Mouse (Mus musculus): ENCODE measurements around the gene Arhgef12. TPM values are rescaled to one million over a fixed set of nuclear protein-coding genes. Genes with fewer than 3 reads are reported as not detected.

Gene Arhgef12
- polyA plus RNA-seq, 1 experiment from 2014 or later, result 9.2 TPM

GRCm38 (mm10) chr9:43038466-43038865 is 68.6 kb downstream of the Arhgef12 start:
- H3K27me3 ChIP-seq (ENCODE audit: control insufficient read depth, insufficient read depth, low read length), result no peaks in the 10 kb centered on the region
- no peak overlapping the region for H3K27ac ChIP-seq (ENCODE audit: low read depth, low read length)
- no peaks in the 10 kb centered on the region for H3K36me3 ChIP-seq (ENCODE audit: control insufficient read depth, insufficient read depth, low read length)
- no peaks in the 10 kb centered on the region for H3K4me1 ChIP-seq (ENCODE audit: control insufficient read depth, insufficient read depth, low read length)
- peak; percentile 61 for DNase-seq (ENCODE audit: low spot score, missing footprints)
- no peak overlapping the region for H3K9ac ChIP-seq (ENCODE audit: low read length)
- no peaks in the 10 kb centered on the region for H3K9me3 ChIP-seq (ENCODE audit: control insufficient read depth, low read length)
- no peak overlapping the region for H3K4me2 ChIP-seq
- H3K4me3 ChIP-seq (ENCODE audit: low read depth, low read length), result no peak overlapping the region
- no peak for ATAC-seq (ENCODE audit: low FRiP score)
- 89% methylated on average over 8 of the region's 8 CpGs for WGBS

- WGBS, result 62% methylated on average over 4 of the region's 4 CpGs
- no peak overlapping the region for H3K4me2 ChIP-seq
- H3K27me3 ChIP-seq (ENCODE audit: control insufficient read depth, insufficient read depth, low read length), result no peaks in the 10 kb centered on the region
- no peak overlapping the region for H3K9ac ChIP-seq (ENCODE audit: low read length)
- no peaks in the 10 kb centered on the region for H3K9me3 ChIP-seq (ENCODE audit: control insufficient read depth, low read length)
- ATAC-seq (ENCODE audit: low FRiP score) (no peak), DNase-seq (ENCODE audit: low spot score, missing footprints) (peak; percentile 69)
- H3K27ac ChIP-seq (ENCODE audit: low read depth, low read length), result no peak overlapping the region
- no peaks in the 10 kb centered on the region for H3K36me3 ChIP-seq (ENCODE audit: control insufficient read depth, insufficient read depth, low read length)
- H3K4me1 ChIP-seq (ENCODE audit: control insufficient read depth, insufficient read depth, low read length), result no peaks in the 10 kb centered on the region
- no peak overlapping the region for H3K4me3 ChIP-seq (ENCODE audit: low read depth, low read length)
These were observed 71.8 kb downstream of the Arhgef12 start for GRCm38 (mm10) chr9:43035208-43035607.

- H3K27me3 ChIP-seq (ENCODE audit: control insufficient read depth, insufficient read depth, low read length), result no peaks in the 10 kb centered on the region
- H3K27ac ChIP-seq (ENCODE audit: low read depth, low read length), result no peak overlapping the region
- ATAC-seq (ENCODE audit: low FRiP score), result no peak
- DNase-seq (ENCODE audit: low spot score, missing footprints), result no peak
- H3K4me2 ChIP-seq, result no peak overlapping the region
- no peaks in the 10 kb centered on the region for H3K36me3 ChIP-seq (ENCODE audit: control insufficient read depth, insufficient read depth, low read length)
- H3K9ac ChIP-seq (ENCODE audit: low read length), result no peak overlapping the region
- no peaks in the 10 kb centered on the region for H3K4me1 ChIP-seq (ENCODE audit: control insufficient read depth, insufficient read depth, low read length)
- H3K4me3 ChIP-seq (ENCODE audit: low read depth, low read length), result no peak overlapping the region
- H3K9me3 ChIP-seq (ENCODE audit: control insufficient read depth, low read length), result no peaks in the 10 kb centered on the region
These were observed 72.8 kb downstream of the Arhgef12 start for GRCm38 (mm10) chr9:43034273-43034672.

GRCm38 (mm10) chr9:43027757-43028156 is 79.3 kb downstream of the Arhgef12 start:
- Histone ChIP-seq H3K4me3 (ENCODE audit: low read depth, low read length) (no peak overlapping the region), H3K9me3 (ENCODE audit: control insufficient read depth, low read length) (no peaks in the 10 kb centered on the region), H3K9ac (ENCODE audit: low read length) (no peak overlapping the region), H3K27me3 (ENCODE audit: control insufficient read depth, insufficient read depth, low read length) (no peaks in the 10 kb centered on the region), H3K27ac (ENCODE audit: low read depth, low read length) (no peak overlapping the region), H3K4me2 (no peak overlapping the region), H3K4me1 (ENCODE audit: control insufficient read depth, insufficient read depth, low read length) (no peaks in the 10 kb centered on the region), H3K36me3 (ENCODE audit: control insufficient read depth, insufficient read depth, low read length) (no peaks in the 10 kb centered on the region)
- 82% methylated on average over 5 of the region's 5 CpGs for WGBS
- DNase-seq (ENCODE audit: low spot score, missing footprints) (no peak), ATAC-seq (ENCODE audit: low FRiP score) (no peak)

GRCm38 (mm10) chr9:43021515-43022251 is 85.4 kb downstream of the Arhgef12 start:
- WGBS, result 88% methylated on average over 5 of the region's 5 CpGs
- no peak overlapping the region for H3K27ac ChIP-seq (ENCODE audit: low read depth, low read length)
- no peaks in the 10 kb centered on the region for H3K27me3 ChIP-seq (ENCODE audit: control insufficient read depth, insufficient read depth, low read length)
- no peak overlapping the region for H3K4me3 ChIP-seq (ENCODE audit: low read depth, low read length)
- no peaks in the 10 kb centered on the region for H3K9me3 ChIP-seq (ENCODE audit: control insufficient read depth, low read length)
- DNase-seq (ENCODE audit: low spot score, missing footprints) (no peak), ATAC-seq (ENCODE audit: low FRiP score) (no peak)
- no peak overlapping the region for H3K4me2 ChIP-seq
- H3K9ac ChIP-seq (ENCODE audit: low read length), result no peak overlapping the region
- no peaks in the 10 kb centered on the region for H3K4me1 ChIP-seq (ENCODE audit: control insufficient read depth, insufficient read depth, low read length)
- H3K36me3 ChIP-seq (ENCODE audit: control insufficient read depth, insufficient read depth, low read length), result no peaks in the 10 kb centered on the region

DNA sequence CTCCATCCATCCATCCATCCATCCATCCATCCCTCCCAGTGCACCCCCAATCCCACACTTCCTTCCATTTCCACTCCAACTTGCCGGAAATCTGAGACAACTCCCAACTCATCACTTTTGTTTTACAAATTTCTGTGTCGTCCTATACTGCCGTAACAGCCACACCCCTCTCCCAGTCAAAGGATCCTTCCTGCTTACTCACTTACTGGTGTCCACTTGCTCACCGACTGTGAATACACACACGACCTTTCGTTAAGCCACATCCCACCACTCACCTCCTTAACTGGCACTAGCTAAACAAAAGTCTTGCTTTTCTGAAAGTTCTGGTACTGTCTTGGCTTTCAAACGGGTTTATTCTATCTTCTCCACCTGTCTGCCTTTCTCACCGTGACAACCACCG is 87.4 kb downstream of the Arhgef12 start:
- no peak overlapping the region for H3K9ac ChIP-seq (ENCODE audit: low read length)
- ATAC-seq (ENCODE audit: low FRiP score) (no peak), DNase-seq (ENCODE audit: low spot score, missing footprints) (no peak)
- no peaks in the 10 kb centered on the region for H3K27me3 ChIP-seq (ENCODE audit: control insufficient read depth, insufficient read depth, low read length)
- 94% methylated on average over 9 of the region's 9 CpGs for WGBS
- H3K27ac ChIP-seq (ENCODE audit: low read depth, low read length), result no peak overlapping the region
- H3K36me3 ChIP-seq (ENCODE audit: control insufficient read depth, insufficient read depth, low read length), result no peaks in the 10 kb centered on the region
- no peak overlapping the region for H3K4me3 ChIP-seq (ENCODE audit: low read depth, low read length)
- no peaks in the 10 kb centered on the region for H3K4me1 ChIP-seq (ENCODE audit: control insufficient read depth, insufficient read depth, low read length)
- no peak overlapping the region for H3K4me2 ChIP-seq
- no peaks in the 10 kb centered on the region for H3K9me3 ChIP-seq (ENCODE audit: control insufficient read depth, low read length)

- no peak for DNase-seq (ENCODE audit: low spot score, missing footprints)
- Histone ChIP-seq H3K4me2 (no peak overlapping the region), H3K4me3 (ENCODE audit: low read depth, low read length) (no peak overlapping the region), H3K27ac (ENCODE audit: low read depth, low read length) (no peak overlapping the region), H3K9ac (ENCODE audit: low read length) (no peak overlapping the region), H3K27me3 (ENCODE audit: control insufficient read depth, insufficient read depth, low read length) (no peaks in the 10 kb centered on the region), H3K36me3 (ENCODE audit: control insufficient read depth, insufficient read depth, low read length) (no peaks in the 10 kb centered on the region; the same call in 1 of the 2 replicates), H3K4me1 (ENCODE audit: control insufficient read depth, insufficient read depth, low read length) (no peaks in the 10 kb centered on the region), H3K9me3 (ENCODE audit: control insufficient read depth, low read length) (no peaks in the 10 kb centered on the region)
- 94% methylated on average over 5 of the region's 5 CpGs for WGBS
- ATAC-seq (ENCODE audit: low FRiP score), result no peak
These were observed 91.3 kb downstream of the Arhgef12 start for GRCm38 (mm10) chr9:43015786-43016185.

DNA sequence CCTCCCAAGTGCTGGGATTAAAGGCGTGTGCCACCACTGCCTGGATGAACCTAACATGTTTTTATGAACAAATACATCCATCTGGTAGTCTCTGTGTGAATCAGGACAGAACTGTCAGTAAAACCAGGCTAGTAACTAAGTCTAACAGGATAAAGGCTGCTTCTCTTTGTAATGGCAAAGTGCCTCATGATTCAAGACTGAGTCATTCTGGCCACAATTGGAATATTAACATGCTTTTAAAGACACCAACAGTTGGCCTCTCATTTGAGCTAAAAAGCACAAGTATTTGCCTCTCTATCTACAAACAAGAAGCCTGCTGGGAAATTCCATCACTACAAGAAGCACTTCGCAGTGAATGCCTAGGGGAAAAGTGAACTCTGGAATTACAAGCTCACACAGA is 91.7 kb downstream of the Arhgef12 start:
- H3K4me1 ChIP-seq (ENCODE audit: control insufficient read depth, insufficient read depth, low read length), result no peaks in the 10 kb centered on the region
- 92% methylated on average over 2 of the region's 2 CpGs for WGBS
- no peaks in the 10 kb centered on the region; the same call in 1 of the 2 replicates for H3K36me3 ChIP-seq (ENCODE audit: control insufficient read depth, insufficient read depth, low read length)
- no peaks in the 10 kb centered on the region for H3K27me3 ChIP-seq (ENCODE audit: control insufficient read depth, insufficient read depth, low read length)
- H3K4me3 ChIP-seq (ENCODE audit: low read depth, low read length), result no peak overlapping the region
- H3K9me3 ChIP-seq (ENCODE audit: control insufficient read depth, low read length), result no peaks in the 10 kb centered on the region
- DNase-seq (ENCODE audit: low spot score, missing footprints) (no peak), ATAC-seq (ENCODE audit: low FRiP score) (no peak)
- H3K9ac ChIP-seq (ENCODE audit: low read length), result no peak overlapping the region
- H3K4me2 ChIP-seq, result no peak overlapping the region
- H3K27ac ChIP-seq (ENCODE audit: low read depth, low read length), result no peak overlapping the region

DNA sequence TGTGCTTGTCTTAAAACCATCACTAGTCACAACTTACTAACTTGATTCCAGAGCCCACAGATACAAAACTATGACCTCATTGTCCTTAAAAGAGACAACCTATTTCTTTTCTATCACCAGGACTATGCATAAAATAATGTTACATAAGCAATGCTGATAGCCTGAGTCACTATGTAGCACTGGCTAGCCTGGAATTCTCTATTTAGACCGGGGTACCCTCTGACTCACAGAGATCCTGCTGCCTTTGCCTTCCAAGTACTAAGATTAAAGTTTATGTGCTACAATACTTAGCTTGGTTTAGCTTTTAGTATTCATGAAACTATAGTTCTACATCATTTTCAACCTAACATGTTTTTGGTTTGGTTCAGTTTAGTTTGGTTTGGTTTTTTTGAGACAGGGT is 92.2 kb downstream of the Arhgef12 start:
- 94% methylated on average over 1 of the region's 1 CpGs for WGBS
- DNase-seq (ENCODE audit: low spot score, missing footprints), result no peak
- Histone ChIP-seq H3K4me3 (ENCODE audit: low read depth, low read length) (no peak overlapping the region), H3K36me3 (ENCODE audit: control insufficient read depth, insufficient read depth, low read length) (no peaks in the 10 kb centered on the region; the same call in 1 of the 2 replicates), H3K4me1 (ENCODE audit: control insufficient read depth, insufficient read depth, low read length) (no peaks in the 10 kb centered on the region), H3K27ac (ENCODE audit: low read depth, low read length) (no peak overlapping the region), H3K9me3 (ENCODE audit: control insufficient read depth, low read length) (no peaks in the 10 kb centered on the region), H3K4me2 (no peak overlapping the region), H3K9ac (ENCODE audit: low read length) (no peak overlapping the region), H3K27me3 (ENCODE audit: control insufficient read depth, insufficient read depth, low read length) (no peaks in the 10 kb centered on the region)
- no peak for ATAC-seq (ENCODE audit: low FRiP score)

Measured in midbrain, embryonic 11.5 days (tissue).